Mouse (Mus musculus): ENCODE results near the gene Rasgef1a. TPM values are rescaled to one million over a fixed set of nuclear protein-coding genes. Genes with fewer than 3 reads are reported as not detected.

The Rasgef1a gene
- polyA plus RNA-seq, 1 experiment, result 0.02 TPM

DNA sequence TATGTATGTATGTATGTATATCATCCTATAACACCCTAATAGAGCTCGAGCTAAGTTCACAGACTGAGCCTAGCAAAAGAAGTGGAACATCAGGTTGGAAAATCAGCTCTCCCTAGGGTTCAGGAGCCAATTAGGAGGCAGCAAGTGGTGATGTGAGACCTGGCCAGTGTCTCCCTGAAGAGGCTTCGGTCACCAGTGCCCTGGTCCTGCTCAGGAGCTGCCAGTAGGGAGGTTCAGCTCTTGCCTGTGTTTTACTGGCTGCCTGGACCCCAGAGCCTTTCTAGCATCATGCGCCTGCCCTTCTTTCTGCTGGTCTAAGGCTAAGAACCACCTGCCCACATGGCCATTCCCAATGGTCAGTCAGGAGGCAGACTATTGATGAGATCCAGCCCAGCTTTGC, 35.3 kb downstream of the Rasgef1a start:
- H3K27me3 ChIP-seq (ENCODE audit: control insufficient read depth, insufficient read depth, low read length), result no peaks in the 10 kb centered on the region
- no peak overlapping the region for H3K4me3 ChIP-seq (ENCODE audit: control insufficient read depth, low read depth, low read length)
- H3K4me1 ChIP-seq (ENCODE audit: control insufficient read depth, insufficient read depth, low read length), result no peaks in the 10 kb centered on the region
- TF ChIP-seq CTCF (IDR thresholded peaks at IDR 0.05; ENCODE audit: control insufficient read depth, insufficient read depth, insufficient replicate concordance, low read depth, low read length) (no peak), POLR2A (IDR thresholded peaks at IDR 0.05; ENCODE audit: control insufficient read depth, low read depth, low read length) (no peak)
- H3K27ac ChIP-seq (ENCODE audit: control insufficient read depth, insufficient read depth, low read depth, low read length), result no peak overlapping the region
- no peaks in the 10 kb centered on the region for H3K36me3 ChIP-seq (ENCODE audit: control insufficient read depth, insufficient read depth, low read length)

DNA sequence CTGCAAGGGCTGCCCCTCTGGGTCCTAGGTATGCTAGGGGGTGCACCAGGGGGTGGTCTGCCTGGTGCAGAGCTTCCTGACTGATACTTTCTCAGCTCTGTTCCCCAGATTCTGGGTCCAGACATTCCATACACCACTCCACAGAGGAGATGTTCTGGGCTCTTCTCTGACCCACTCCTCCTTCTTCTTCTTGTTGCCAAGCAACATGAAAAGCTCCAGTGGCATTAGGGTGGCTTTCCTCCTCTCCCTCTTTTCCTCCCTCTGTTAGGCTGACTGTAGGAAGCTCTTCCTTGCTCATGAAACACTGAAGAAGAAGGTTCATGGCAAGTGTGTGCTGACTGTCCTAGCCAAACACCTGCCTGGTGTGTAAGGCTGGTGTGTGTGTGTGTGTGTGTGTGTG, 35.7 kb downstream of the Rasgef1a start:
- no peaks in the 10 kb centered on the region for H3K36me3 ChIP-seq (ENCODE audit: control insufficient read depth, insufficient read depth, low read length)
- TF ChIP-seq CTCF (IDR thresholded peaks at IDR 0.05; ENCODE audit: control insufficient read depth, insufficient read depth, insufficient replicate concordance, low read depth, low read length), result no peak
- TF ChIP-seq POLR2A (IDR thresholded peaks at IDR 0.05; ENCODE audit: control insufficient read depth, low read depth, low read length), result no peak
- H3K27me3 ChIP-seq (ENCODE audit: control insufficient read depth, insufficient read depth, low read length), result no peaks in the 10 kb centered on the region
- H3K27ac ChIP-seq (ENCODE audit: control insufficient read depth, insufficient read depth, low read depth, low read length), result no peak overlapping the region
- no peak overlapping the region for H3K4me3 ChIP-seq (ENCODE audit: control insufficient read depth, low read depth, low read length)
- no peaks in the 10 kb centered on the region for H3K4me1 ChIP-seq (ENCODE audit: control insufficient read depth, insufficient read depth, low read length)

- no peaks in the 10 kb centered on the region for H3K4me1 ChIP-seq (ENCODE audit: control insufficient read depth, insufficient read depth, low read length)
- H3K27me3 ChIP-seq (ENCODE audit: control insufficient read depth, insufficient read depth, low read length), result no peaks in the 10 kb centered on the region
- TF ChIP-seq POLR2A (IDR thresholded peaks at IDR 0.05; ENCODE audit: control insufficient read depth, low read depth, low read length), result no peak
- no peak for TF ChIP-seq CTCF (IDR thresholded peaks at IDR 0.05; ENCODE audit: control insufficient read depth, insufficient read depth, insufficient replicate concordance, low read depth, low read length)
- H3K36me3 ChIP-seq (ENCODE audit: control insufficient read depth, insufficient read depth, low read length), result no peaks in the 10 kb centered on the region
- no peak overlapping the region for H3K4me3 ChIP-seq (ENCODE audit: control insufficient read depth, low read depth, low read length)
- no peak overlapping the region for H3K27ac ChIP-seq (ENCODE audit: control insufficient read depth, insufficient read depth, low read depth, low read length)
These were observed 36.7 kb downstream of the Rasgef1a start for GRCm38 (mm10) chr6:118047811-118048505.

GRCm38 (mm10) chr6:118049776-118050175, 38.5 kb downstream of the Rasgef1a start:
- no peak overlapping the region for H3K27ac ChIP-seq (ENCODE audit: control insufficient read depth, insufficient read depth, low read depth, low read length)
- H3K27me3 ChIP-seq (ENCODE audit: control insufficient read depth, insufficient read depth, low read length), result no peaks in the 10 kb centered on the region
- H3K36me3 ChIP-seq (ENCODE audit: control insufficient read depth, insufficient read depth, low read length), result no peaks in the 10 kb centered on the region
- H3K4me1 ChIP-seq (ENCODE audit: control insufficient read depth, insufficient read depth, low read length), result no peaks in the 10 kb centered on the region
- TF ChIP-seq CTCF (IDR thresholded peaks at IDR 0.05; ENCODE audit: control insufficient read depth, insufficient read depth, insufficient replicate concordance, low read depth, low read length) (no peak), POLR2A (IDR thresholded peaks at IDR 0.05; ENCODE audit: control insufficient read depth, low read depth, low read length) (no peak)
- H3K4me3 ChIP-seq (ENCODE audit: control insufficient read depth, low read depth, low read length), result no peak overlapping the region

DNA sequence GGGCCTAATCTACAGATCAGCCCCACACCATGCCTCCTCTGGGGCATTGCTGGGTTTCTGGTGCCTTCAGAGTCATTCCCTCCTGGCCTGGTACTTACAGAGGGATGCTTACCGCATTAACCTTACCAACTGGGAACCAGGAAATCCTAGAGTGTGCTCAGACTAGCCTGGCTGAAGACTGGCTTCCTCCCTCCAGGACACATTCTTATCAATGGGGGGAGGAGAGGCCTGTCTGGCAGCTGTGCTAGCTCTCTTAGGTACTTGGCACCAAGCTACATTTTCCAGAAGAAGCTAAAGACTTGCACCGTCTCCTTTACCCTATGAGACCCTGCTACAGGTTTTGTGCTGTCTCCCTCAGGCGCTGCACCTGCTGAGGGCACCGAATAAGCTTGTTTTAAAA, 40.2 kb downstream of the Rasgef1a start:
- H3K36me3 ChIP-seq (ENCODE audit: control insufficient read depth, insufficient read depth, low read length), result no peaks in the 10 kb centered on the region
- TF ChIP-seq CTCF (IDR thresholded peaks at IDR 0.05; ENCODE audit: control insufficient read depth, insufficient read depth, insufficient replicate concordance, low read depth, low read length), result no peak
- no peak for TF ChIP-seq POLR2A (IDR thresholded peaks at IDR 0.05; ENCODE audit: control insufficient read depth, low read depth, low read length)
- H3K27me3 ChIP-seq (ENCODE audit: control insufficient read depth, insufficient read depth, low read length), result no peaks in the 10 kb centered on the region
- no peak overlapping the region for H3K4me3 ChIP-seq (ENCODE audit: control insufficient read depth, low read depth, low read length)
- no peaks in the 10 kb centered on the region for H3K4me1 ChIP-seq (ENCODE audit: control insufficient read depth, insufficient read depth, low read length)
- no peak overlapping the region for H3K27ac ChIP-seq (ENCODE audit: control insufficient read depth, insufficient read depth, low read depth, low read length)

DNA sequence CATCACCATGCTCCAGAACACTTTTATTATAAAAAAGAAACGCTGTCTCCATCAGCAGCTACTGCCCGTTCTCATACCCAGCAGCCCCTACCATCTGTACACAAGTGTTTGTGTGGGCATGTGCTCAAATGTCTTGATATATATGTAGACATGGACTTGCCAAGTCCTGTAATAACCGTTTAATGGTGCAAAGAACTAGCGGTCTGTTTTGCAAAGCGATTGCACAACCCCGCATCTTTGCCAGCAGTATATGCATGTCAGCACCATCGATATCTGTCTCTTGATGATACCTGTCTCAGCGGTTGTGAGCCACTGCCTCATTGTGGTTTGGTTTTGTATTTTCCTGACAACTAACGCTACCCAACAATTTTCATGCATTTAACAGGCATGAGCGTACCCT, 44.0 kb downstream of the Rasgef1a start:
- Histone ChIP-seq H3K4me3 (ENCODE audit: control insufficient read depth, low read depth, low read length) (no peak overlapping the region), H3K27me3 (ENCODE audit: control insufficient read depth, insufficient read depth, low read length) (no peaks in the 10 kb centered on the region), H3K27ac (ENCODE audit: control insufficient read depth, insufficient read depth, low read depth, low read length) (no peak overlapping the region), H3K36me3 (ENCODE audit: control insufficient read depth, insufficient read depth, low read length) (no peaks in the 10 kb centered on the region), H3K4me1 (ENCODE audit: control insufficient read depth, insufficient read depth, low read length) (no peaks in the 10 kb centered on the region)
- TF ChIP-seq CTCF (IDR thresholded peaks at IDR 0.05; ENCODE audit: control insufficient read depth, insufficient read depth, insufficient replicate concordance, low read depth, low read length), result no peak
- no peak for TF ChIP-seq POLR2A (IDR thresholded peaks at IDR 0.05; ENCODE audit: control insufficient read depth, low read depth, low read length)

DNA sequence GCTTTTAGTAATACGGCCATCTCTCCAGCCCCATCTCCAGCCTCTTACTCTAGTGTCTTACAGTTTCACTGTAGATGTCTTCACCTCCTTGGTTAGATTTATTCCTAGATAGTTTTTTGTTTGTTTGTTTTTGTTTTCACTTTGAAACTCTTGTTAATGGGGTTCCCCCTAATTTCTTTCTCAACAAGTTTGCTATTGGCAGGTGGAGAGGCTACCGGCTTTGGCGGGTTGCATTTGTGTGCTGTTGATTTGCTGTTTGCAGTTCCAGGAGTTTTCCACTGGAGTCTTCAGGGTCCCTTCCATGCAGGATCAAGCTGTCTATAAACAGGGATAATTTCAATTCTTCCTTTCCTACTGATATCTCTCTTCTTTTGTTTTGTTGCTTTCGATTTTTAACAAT, 50.0 kb downstream of the Rasgef1a start:
- peaks cover 3% of the 10 kb centered on the region for H3K4me1 ChIP-seq (ENCODE audit: control insufficient read depth, insufficient read depth, low read length)
- no peaks in the 10 kb centered on the region for H3K36me3 ChIP-seq (ENCODE audit: control insufficient read depth, insufficient read depth, low read length)
- H3K27ac ChIP-seq (ENCODE audit: control insufficient read depth, insufficient read depth, low read depth, low read length), result no peak overlapping the region
- no peaks in the 10 kb centered on the region for H3K27me3 ChIP-seq (ENCODE audit: control insufficient read depth, insufficient read depth, low read length)
- H3K4me3 ChIP-seq (ENCODE audit: control insufficient read depth, low read depth, low read length), result no peak overlapping the region
- TF ChIP-seq POLR2A (IDR thresholded peaks at IDR 0.05; ENCODE audit: control insufficient read depth, low read depth, low read length) (no peak), CTCF (IDR thresholded peaks at IDR 0.05; ENCODE audit: control insufficient read depth, insufficient read depth, insufficient replicate concordance, low read depth, low read length) (no peak)

All from testis, adult 2 months (tissue).